Mouse (Mus musculus) CD4-positive naive resting alpha-beta T cell, adult 57 days (primary cell): Measurements from ENCODE around the gene Dxo. TPM values are rescaled to one million over a fixed set of nuclear protein-coding genes. Genes with fewer than 3 reads are reported as not detected.

Experiments
- total RNA-seq: library from RNA; stranded (reverse); gene quantifications from one replicate; pipeline ENCODE4 v1.2.4, GENCODE M21; 2023

The Dxo gene
- total RNA-seq: 96.6 TPM

DNA sequence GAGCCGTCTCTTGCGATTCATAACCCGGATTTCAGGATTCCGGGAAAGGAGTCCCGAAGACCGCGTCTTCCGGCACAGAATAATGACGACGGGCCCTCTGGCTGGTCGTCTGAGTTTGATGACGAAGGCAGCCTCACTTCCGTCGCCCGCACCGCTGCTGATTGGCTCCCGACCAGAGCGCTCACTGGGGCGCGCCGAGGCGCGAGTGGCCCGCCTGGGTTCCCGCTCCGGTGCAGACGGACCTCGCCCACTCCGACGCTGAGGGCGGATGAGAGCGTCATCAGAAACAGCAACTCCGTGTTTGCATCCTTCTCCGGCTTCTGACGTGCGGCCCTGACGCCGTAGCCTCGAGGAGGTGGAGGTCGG is at the start of gene Dxo, which contains the start of gene Stk19:
TSS of gene Dxo (plus strand) at position 164 of the 366 bp plus-strand sequence.
TSS of gene Stk19 (minus strand) at position 90 of the 366 bp plus-strand sequence.

DNA sequence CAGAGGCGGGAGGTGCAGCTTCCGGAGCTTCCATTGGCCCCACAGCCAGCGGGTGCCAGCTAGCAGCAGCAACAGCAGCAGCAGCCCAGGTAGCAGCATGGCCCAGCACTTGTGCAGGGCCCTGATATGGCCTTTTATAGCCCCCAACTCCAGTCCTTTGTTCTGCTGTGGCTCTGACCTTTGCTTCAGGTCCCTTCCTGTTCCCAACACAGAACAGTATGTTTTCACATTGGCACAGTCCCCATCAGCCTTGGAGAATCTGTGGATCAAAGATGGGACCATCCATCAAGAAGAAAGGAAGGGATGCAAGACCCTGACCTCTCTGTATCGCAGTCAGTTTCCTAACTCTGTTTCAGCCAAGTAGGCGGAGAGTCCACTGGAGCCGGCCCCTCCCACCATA is 32.5 kb upstream of the Dxo start, which contains the start of gene Cyp21a1:
TSS of gene Cyp21a1 (minus strand) at position 261 of the 400 bp plus-strand sequence.

DNA sequence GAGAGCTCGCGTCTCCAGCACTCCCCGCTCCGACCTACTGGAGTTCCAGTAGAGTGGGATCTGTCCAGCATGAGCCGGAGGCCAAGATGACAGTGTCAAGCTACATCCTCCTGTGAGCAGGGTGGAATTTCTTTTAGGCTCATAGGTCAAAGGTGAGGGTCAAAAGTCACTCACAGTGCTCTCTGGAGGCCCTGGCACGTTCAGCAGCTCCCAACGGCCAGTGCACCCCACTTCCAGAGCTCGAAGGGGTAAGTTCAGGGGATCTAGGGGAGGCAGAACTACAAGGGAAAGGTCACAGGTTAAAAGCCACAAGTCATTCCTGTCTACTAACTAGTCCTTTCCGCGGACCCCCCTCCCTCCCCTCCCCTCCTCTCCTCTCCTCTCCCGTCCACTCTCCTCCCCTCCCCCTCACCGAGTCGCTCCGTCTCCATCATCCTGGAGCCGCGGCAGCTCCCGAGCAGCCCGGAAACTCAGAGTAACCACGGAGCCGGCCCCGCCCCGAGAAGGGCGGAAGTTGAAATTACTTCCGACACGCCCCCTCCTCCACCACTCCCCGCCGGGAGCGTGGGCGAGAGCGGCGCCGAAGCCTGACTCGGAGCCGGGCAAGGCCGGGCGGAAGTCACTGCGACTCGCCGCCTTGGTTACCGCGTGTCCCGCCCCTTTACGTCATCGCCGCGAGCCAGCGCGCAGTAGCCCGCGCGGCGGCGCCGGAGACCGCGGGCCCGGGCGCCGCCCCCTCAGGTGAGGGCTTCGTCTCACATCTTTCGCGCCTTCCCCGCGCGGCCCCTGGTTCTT is 13.1 kb downstream of the Dxo start, which contains the start of the genes Skiv2l and Nelfe:
TSS of gene Skiv2l (minus strand) at position 489 of the 795 bp plus-strand sequence.
TSS of gene Nelfe (plus strand) at position 670 of the 795 bp plus-strand sequence.

DNA sequence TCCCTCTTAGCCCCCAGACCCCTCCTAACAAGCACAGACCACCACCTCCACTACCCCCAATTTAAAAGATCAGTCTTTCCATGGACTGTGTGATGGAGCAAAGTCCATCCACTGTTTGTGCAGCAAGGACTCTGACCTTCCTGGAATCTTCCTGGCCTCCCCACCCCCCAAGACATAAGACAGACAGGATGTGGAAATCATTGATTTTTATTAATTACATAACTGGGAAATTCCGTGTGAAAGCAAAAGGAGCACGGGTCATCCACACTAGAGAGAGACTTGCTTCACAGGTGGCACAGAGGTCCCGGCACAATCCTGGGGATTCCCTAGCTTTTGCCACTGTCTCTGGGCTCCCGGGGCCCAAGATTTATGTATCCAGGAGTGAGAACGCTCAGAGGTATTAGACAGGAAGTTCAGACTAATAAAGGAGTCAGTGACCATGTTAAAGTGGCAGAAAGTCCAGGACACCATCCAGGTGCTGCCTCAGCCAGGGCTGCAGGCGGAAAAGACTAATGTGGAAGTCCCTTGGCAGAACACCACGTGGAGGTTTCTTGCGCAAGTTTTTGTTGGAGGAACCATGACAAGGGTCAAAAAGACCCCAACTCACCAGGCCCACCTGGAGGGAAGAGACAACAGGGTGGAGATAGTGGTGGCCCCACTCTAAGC is 25.7 kb downstream of the Dxo start, which contains the start of gene Cfb:
TSS of gene Cfb (minus strand) at position 103 of the 666 bp plus-strand sequence.

DNA sequence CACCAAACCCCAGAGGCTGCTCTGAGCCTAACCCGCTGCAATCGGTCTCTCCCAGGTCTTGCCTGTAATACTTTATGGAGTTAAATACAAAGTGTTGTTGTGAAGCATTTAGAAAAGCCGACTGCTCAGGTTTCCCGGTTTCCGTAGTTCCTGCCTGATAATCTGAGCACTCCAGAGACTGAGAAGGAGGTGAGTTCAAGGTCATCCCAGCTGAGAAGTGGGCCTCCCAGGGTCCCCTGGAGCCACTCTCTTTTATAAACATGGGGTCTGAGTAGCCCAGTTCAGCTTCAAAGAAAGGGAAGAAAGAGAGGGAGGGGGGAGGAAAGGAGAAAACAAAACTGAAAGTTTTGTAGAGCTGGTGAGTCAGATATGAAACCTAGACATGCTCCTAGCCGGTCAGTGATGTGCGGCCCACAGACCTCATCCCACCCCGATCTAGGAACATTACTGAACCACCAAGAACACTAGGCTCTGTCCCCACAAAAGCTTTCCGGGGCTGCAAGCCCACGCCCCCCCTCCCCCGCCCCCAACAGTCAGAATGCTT is 42.6 kb downstream of the Dxo start, which contains the start of gene Zbtb12:
TSS of gene Zbtb12 (plus strand) at position 148 of the 544 bp plus-strand sequence.

DNA sequence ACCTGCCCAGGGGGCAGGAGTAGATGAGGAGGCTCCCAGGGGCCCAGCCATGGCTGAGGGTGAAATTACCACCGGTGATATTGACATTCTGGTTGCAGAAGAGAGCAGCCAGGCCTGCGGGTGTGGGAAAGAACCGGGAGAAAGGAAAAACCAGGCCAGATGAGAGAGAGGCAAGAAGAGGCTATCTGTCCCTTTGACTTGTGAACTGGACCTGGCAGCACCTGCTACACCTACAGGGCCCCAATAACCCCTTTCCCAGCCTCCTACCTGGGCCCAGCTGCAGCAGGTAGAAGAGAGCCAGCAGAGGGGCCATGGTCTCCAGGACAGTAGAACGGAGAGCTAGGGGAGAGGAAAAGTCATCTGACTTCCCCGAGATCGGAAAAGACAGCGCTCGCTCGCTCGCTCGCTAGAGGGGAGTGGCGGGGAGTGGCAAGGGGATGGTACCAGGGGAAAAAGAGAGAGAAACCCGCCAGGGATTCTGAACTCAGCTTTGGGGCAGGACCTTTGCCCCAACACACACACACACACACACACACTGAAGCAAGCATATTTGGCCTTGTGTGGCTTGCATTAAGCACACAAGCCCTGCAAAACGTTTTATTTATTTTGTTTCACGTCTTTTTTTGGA is 45.0 kb downstream of the Dxo start, which contains the start of gene Gm20547:
TSS of gene Gm20547 (minus strand) at position 360 of the 628 bp plus-strand sequence.

Other genes starting within 250 kb of the Dxo start
- gene Gpsm3, start 247.2 kb upstream of the Dxo start, total RNA-seq: 251 TPM
- gene Pbx2, start 245.8 kb upstream of the Dxo start, total RNA-seq: 61.0 TPM
- 9.5 TPM for gene Ager, start 239.2 kb upstream of the Dxo start, total RNA-seq
- 32.8 TPM for gene Rnf5, start 233.3 kb upstream of the Dxo start, total RNA-seq
- gene Agpat1, start 232.8 kb upstream of the Dxo start, total RNA-seq: 49.9 TPM
- 4.7 TPM for gene Egfl8, start 221.0 kb upstream of the Dxo start, total RNA-seq
- 26.0 TPM for gene Ppt2, start 208.5 kb upstream of the Dxo start, total RNA-seq
- 7.4 TPM for gene Prrt1, start 207.5 kb upstream of the Dxo start, total RNA-seq
- gene Fkbpl, start 192.3 kb upstream of the Dxo start, total RNA-seq: 3.3 TPM
- 50.7 TPM for gene Atf6b, start 189.9 kb upstream of the Dxo start, total RNA-seq
- gene Tnxb, start 166.5 kb upstream of the Dxo start, total RNA-seq: 0.98 TPM
- 4.4 TPM for gene C4b, start 93.1 kb upstream of the Dxo start, total RNA-seq
- 0.33 TPM for gene Cyp21a1, start 32.5 kb upstream of the Dxo start, total RNA-seq
- 51.0 TPM for gene Stk19, start 74 bp upstream of the Dxo start, total RNA-seq
- 117 TPM for gene Skiv2l, start 13.2 kb downstream of the Dxo start, total RNA-seq
- 27.3 TPM for gene Nelfe, start 13.4 kb downstream of the Dxo start, total RNA-seq
- gene Cfb, start 25.5 kb downstream of the Dxo start, total RNA-seq: 2.4 TPM
- gene Zbtb12, start 42.5 kb downstream of the Dxo start, total RNA-seq: 4.9 TPM
- gene Gm20547, start 45.0 kb downstream of the Dxo start, total RNA-seq: 1.2 TPM
- gene C2, start 61.2 kb downstream of the Dxo start, total RNA-seq: 6.4 TPM
- gene Ehmt2, start 61.5 kb downstream of the Dxo start, total RNA-seq: 133 TPM
- not detected for gene Slc44a4, start 77.4 kb downstream of the Dxo start, total RNA-seq
- gene Neu1, start 94.2 kb downstream of the Dxo start, total RNA-seq: 56.3 TPM
- 146 TPM for gene Hspa1b, start 122.2 kb downstream of the Dxo start, total RNA-seq
- not detected for gene Gm20481, start 132.9 kb downstream of the Dxo start, total RNA-seq
- gene Hspa1a, start 135.1 kb downstream of the Dxo start, total RNA-seq: 70.6 TPM
- not detected for gene Hspa1l, start 135.7 kb downstream of the Dxo start, total RNA-seq
- gene Lsm2, start 144.8 kb downstream of the Dxo start, total RNA-seq: 39.0 TPM
- gene Vars, start 164.0 kb downstream of the Dxo start, total RNA-seq: 84.6 TPM
- gene Vwa7, start 179.6 kb downstream of the Dxo start, total RNA-seq: 0.21 TPM
- gene Sapcd1, start 191.0 kb downstream of the Dxo start, total RNA-seq: not detected
- 3.9 TPM for gene Msh5, start 209.7 kb downstream of the Dxo start, total RNA-seq
- 157 TPM for gene Clic1, start 212.9 kb downstream of the Dxo start, total RNA-seq
- gene Ddah2, start 222.0 kb downstream of the Dxo start, total RNA-seq: 2.5 TPM
- gene Ly6g6c, start 228.4 kb downstream of the Dxo start, total RNA-seq: not detected
- gene Mpig6b, start 229.2 kb downstream of the Dxo start, total RNA-seq: 0.27 TPM
- not detected for gene Ly6g6e, start 239.9 kb downstream of the Dxo start, total RNA-seq
- gene Ly6g6d, start 241.0 kb downstream of the Dxo start, total RNA-seq: not detected
- gene Ly6g6f, start 248.6 kb downstream of the Dxo start, total RNA-seq: not detected